Mouse (Mus musculus) forelimb bud, embryonic 11.5 days (tissue): Measurements from ENCODE around the gene Picalm.

ENCODE experiments used
- DNase-seq: peaks from one replicate; pipeline ENCODE4 v3.0.0-alpha.2; 2012; ENCODE audit warnings: low read depth, low spot score

Picalm gene

GRCm38 (mm10) chr7:90129732-90130392 lies at the start of gene Picalm:
Picalm (plus strand) TSS chr7:90130213.
- DNase-seq = peak; percentile 96

GRCm38 (mm10) chr7:90083799-90084198 lies 46.2 kb upstream of the Picalm start:
- no peak for DNase-seq

DNA sequence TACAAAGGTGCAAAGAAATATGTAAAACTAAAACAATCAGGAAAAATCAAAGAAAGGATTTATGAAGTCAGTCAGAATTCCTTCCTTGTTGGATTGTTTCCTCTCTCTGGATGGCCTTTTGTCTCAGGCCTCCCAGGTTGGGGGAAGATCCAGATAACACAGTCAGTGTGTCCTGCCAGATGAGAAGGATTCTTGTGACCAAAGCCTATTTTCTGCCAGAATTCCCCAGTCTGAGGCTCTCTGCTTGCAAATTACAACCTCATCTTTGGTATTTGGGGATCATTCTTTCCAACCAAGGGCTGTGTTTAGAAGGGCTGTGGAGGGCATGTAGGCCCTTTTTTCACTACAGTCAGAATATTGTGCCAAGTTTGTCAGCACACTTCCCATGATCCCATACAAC lies 45.5 kb upstream of the Picalm start:
- no peak for DNase-seq

- no peak for DNase-seq
Observed at GRCm38 (mm10) chr7:90085713-90086112, 44.3 kb upstream of the Picalm start.

- DNase-seq = no peak
Observed at GRCm38 (mm10) chr7:90086821-90087220, 43.2 kb upstream of the Picalm start.

- no peak for DNase-seq
Observed at GRCm38 (mm10) chr7:90090996-90091395, 39.0 kb upstream of the Picalm start.

- no peak for DNase-seq
Observed at GRCm38 (mm10) chr7:90091756-90092155, 38.3 kb upstream of the Picalm start.

DNA sequence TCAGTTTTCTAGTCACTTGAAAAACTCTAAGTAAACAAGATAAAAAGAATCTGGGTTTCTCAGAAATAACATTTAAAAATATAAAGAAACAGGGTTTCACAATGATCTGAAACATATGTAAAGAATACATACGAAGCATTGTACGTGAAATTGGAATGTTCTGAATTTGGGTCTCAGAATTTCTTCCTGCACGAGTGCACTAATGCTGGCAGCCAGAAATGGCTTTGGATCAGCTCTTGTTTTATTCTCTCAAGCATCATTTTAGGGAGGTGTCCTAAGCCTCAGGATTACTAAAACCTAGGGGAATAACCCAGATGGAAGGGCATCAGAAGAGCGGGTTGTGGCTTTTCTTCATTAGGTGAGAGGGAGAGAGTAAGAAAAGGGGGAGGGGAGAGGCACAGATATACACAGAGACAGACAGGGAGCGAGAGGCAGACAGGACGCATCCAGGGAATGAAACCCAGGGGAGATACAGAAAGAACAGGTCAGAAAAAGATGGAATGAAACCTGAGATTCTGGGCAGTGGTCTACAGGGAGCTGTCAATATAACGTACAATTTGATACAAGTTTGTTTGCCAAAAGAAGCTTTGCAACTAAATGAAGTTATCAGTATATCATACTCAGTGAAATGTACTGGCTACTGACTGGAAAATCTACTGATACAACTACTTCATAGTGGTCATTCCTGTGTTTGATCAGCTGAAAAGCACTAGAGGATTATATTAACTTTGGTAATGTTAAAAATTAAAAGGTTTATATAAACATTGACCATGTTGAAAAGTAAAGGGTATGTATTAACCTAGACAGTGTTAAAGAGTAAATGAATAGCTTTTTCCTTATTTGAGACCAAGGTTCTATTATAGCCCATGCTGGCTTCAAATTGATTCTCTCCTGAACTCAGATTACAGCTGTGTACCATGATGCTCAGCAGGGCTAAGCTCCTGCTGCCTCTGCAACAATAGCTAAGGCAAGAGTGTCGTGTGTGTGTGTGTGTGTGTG lies 37.3 kb upstream of the Picalm start:
- no peak for DNase-seq

DNA sequence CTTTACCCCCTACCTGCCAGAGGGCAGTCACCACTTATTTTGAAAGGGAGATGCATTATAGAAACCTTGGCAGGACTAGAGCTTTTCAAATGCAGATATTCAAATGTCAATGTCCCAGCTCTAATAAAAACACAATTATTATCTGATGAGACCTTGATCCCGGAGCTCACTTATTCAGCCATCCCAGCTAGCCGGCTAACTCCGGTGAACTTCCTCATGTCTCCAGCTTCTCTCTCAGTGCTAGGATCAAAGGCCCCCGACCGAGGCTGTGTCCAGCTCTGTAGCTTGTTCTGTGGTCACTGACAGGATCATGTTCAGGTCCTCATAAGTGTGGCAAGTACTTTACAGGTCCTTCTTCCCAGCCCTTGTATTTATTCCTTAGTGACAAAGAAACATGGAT lies 34.9 kb upstream of the Picalm start:
- no peak for DNase-seq

- no peak for DNase-seq
Observed at GRCm38 (mm10) chr7:90095766-90096372, 34.1 kb upstream of the Picalm start.

- DNase-seq = no peak
Observed at GRCm38 (mm10) chr7:90096609-90097008, 33.4 kb upstream of the Picalm start.

DNA sequence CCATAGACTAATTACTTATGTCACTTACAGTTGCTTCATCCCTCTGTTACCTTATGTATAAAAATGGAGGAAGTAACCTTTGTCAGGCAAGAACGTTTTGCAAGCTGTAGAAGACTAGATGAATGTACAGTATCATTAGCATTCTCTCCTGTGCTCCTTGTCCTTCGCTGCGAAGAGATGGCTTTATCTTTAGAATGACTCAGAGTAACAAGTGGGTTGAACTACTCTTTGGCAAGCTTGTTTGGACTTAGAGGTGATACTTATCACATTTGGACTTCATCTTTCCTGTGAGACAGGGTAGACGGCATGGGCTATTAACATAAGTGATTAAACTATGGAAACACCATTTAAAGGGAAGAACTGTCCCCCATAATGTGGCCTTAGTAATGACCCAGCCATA lies 31.8 kb upstream of the Picalm start:
- DNase-seq = no peak

- DNase-seq = no peak
Observed at GRCm38 (mm10) chr7:90099248-90099647, 30.8 kb upstream of the Picalm start.

DNA sequence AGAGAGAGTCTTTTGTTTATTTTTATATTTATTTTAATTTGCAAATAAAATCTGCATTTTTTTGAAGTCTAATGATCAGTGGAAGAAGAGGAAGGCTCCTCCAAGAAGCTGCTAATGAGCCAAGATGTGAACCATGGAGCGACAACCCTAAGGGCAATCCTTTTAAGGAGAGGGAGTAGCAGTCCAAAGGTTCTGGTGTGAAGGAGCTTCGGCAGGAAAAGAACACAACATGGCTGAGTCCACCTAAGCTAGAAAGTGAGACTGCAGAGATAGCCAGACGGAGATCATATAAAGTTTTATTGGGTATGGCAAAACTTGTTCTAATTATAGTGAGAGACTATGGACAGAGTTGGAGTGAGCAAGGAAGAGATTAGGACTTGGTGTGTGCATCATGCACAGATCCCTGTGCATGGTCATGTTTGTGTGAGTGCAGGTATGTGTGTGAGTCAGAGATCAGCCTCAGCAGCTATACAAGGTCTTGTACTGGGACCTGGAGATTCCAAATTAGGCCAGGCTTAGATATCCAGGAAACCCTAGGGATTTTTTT lies 29.3 kb upstream of the Picalm start:
- no peak for DNase-seq

GRCm38 (mm10) chr7:90116100-90116499 lies 13.9 kb upstream of the Picalm start:
- no peak for DNase-seq

GRCm38 (mm10) chr7:90120106-90120505 lies 9.9 kb upstream of the Picalm start:
- no peak for DNase-seq

DNA sequence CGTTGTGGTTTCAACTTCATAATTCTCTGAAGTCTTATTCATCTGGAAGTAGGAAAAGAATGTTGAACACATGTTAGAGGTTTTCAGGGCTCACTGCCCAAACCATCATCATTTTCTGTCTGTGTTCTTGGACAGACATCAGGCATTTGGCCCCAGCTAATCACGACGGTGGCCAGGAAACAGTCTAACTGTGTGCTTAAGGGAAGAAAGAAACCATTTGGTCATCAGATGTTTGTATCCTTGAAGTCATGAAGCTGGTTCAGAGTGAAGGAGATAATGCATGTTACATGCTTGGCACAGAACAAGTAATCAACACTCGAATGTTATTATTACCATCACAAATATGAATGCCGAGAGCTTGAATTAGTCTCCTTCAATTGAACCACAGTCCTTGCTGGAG lies 5.0 kb upstream of the Picalm start:
- no peak for DNase-seq

DNA sequence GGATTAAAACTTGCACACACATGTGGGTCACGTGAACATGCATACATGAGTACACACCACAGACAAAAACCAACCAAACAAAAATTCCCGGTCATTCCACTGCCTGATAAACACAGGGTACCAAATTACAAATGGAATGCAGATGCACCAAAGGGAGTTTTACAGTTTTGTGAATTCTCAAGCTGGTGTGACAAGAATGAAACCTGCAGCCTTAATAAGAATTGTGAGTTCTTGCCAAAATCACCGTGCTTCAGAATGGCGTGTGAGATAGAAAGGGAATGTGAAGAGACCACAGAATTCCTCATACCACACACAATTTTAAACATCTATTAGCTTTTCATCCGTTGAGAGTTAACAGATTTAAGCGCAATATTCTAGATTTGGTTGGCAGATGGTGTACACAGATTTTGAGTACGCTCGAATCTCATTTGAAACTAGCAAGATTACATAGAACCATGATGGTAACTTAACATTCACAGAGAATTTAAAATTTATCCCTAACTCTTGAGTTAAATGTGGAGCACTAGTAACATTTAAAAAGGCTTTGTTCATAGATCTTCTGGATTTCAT lies 1.3 kb upstream of the Picalm start:
- no peak for DNase-seq

- peak; percentile 53 for DNase-seq
Observed at GRCm38 (mm10) chr7:90129271-90129731, 712 bp upstream of the Picalm start.

- peak; percentile 9 for DNase-seq
Observed at GRCm38 (mm10) chr7:90130501-90131375, 725 bp downstream of the Picalm start.

DNA sequence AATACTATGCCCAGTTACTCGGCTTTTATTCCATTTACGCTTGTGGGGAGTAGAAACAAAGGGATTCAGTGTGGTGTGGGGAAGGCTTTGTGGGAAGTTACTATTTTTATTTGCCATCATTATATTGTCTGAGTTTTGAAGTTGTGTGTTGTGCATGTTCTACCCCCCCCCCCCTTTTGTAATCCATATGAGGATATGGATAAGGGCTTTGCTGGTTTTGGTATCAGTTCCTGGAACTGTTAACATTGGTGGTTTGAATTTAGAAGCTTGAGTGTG lies 1.3 kb downstream of the Picalm start:
- no peak for DNase-seq
